Mouse (Mus musculus) heart, adult 2 months (tissue): ENCODE measurements around the gene Hilpda.
A peak's percentile ranks its signal among the peaks of the same experiment; 100 is the strongest.

Experiments used
- CTCF ChIP-seq: fragments of 200-600 bp; IDR thresholded peaks from 2 replicates; pipeline ENCODE4 v1.8.1; 2022; ENCODE audit warnings: antibody characterized with exemption, mild to moderate bottlenecking, moderate library complexity
- EP300 ChIP-seq: fragments of 200-500 bp; IDR thresholded peaks from 2 replicates; pipeline ENCODE4 v1.6.1; 2011; ENCODE audit warnings: low read depth, low read length, control low read depth; ENCODE audit not compliant: insufficient read depth

DNA sequence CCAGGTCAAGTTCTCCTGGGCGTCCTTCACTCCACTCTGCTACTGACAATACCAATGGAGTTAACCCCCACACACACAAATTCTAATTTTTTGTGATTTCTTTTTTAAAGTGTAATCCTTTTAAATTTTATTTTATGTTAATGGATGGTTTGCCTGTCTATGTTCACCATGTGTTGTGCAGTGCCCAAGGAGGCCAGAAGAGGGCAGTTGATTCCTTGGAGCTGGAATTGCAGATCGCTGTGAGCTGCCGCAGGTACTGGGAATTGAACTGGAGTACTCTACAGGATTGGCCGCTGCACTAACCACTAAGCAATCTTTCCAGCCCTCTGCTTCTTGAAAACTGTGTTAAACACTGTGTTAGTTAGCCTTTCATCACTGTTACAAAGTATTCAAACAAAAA is 33.2 kb downstream of the Hilpda start:
- TF ChIP-seq EP300 (no peak), CTCF (peak; percentile 19; the same call in 1 of the 2 replicates)
